Mouse (Mus musculus) stomach, postnatal 0 days (tissue): ENCODE data around the gene A730071L15Rik.

Experiments used
- CTCF ChIP-seq: IDR thresholded peaks from 2 replicates; pipeline ENCODE4 v1.5.1; 2016; ENCODE audit warnings: antibody characterized with exemption, low read depth, mild to moderate bottlenecking, moderate library complexity
- EP300 ChIP-seq: optimal IDR thresholded peaks from 2 replicates; pipeline ENCODE3; 2016; ENCODE audit warnings: antibody characterized with exemption

DNA sequence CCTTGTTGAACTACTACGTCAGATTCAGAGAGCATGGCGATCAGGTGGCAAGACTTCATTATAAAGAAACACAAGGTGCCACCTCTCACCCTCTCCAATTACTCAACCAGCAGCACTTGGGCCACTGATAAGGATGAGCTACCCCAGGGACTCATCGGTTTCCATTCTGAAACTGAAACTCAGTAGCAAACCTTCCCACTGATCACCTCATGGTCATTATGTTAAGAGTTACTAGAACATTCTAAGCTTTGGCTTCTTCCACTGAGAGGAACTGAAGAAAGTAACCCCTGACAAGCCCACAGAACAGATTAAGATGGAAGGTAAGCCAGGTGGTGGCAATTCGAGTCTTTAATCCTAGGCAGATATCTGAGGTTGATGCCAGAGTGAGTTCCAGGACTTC lies 1.4 kb upstream of the A730071L15Rik start:
- TF ChIP-seq CTCF (no peak), EP300 (no peak)
